Mouse (Mus musculus) testis, adult 2 months (tissue): ENCODE results near the gene Agpat4.

Experiments
- CTCF ChIP-seq: fragments of 200-500 bp; IDR thresholded peaks from 2 replicates; pipeline ENCODE4 v1.5.1; 2012; ENCODE audit warnings: low read depth, mild to moderate bottlenecking, inconsistent platforms, low read length, moderate library complexity; ENCODE audit not compliant: control insufficient read depth, insufficient read depth, insufficient replicate concordance
- POLR2A ChIP-seq: fragments of 200-500 bp; IDR thresholded peaks from 2 replicates; pipeline ENCODE4 v1.6.1; 2012; ENCODE audit warnings: low read depth, mild to moderate bottlenecking, inconsistent platforms, low read length, moderate library complexity; ENCODE audit not compliant: control insufficient read depth

DNA sequence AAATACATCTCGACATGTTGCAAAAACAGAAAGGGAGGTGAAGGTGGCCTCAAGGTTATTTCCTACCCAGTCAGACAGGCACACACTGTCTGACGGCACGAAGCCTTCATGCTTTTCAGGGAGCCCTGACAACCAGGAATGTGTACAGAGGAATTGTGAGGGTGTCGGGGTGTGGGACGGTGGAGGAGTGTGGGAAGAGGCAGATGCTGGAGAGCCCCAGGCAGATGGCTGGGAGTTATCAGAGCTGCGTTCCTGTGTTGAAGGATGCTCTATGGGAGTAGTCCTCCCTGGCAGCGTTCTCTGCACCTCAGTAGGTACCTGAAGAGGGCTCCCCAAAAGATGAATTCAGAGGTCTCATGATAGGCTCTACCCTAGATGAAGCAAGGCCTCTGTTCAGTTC is 45.4 kb downstream of the Agpat4 start:
- TF ChIP-seq CTCF = no peak
- no peak for TF ChIP-seq POLR2A
